Mouse (Mus musculus) liver, embryonic 16.5 days (tissue): ENCODE measurements at regions not wholly inside any gene's neighbourhood (a gene's known extent, or its start where the extent isn't known, plus 50 kb on each side); places are given as distances from the start of the nearest gene placed in this dataset.
"Not testable (repeated sequence)": the region's sequence is repeated elsewhere in the genome, so short reads cannot be mapped to it uniquely, and the experiment has no call there.

ENCODE experiments used
- ATAC-seq: fragments of 200-750 bp; cut with Nextera tagmentation; 2 replicates; pipeline ENCODE4 v1.8.0; 2017; ENCODE audit warnings: low read depth, mild to moderate bottlenecking, moderate number of reproducible peaks, moderate library complexity
- H3K27ac ChIP-seq: fragments of 300-500 bp; sonication (generic); 2 replicates; pipeline ENCODE4 v1.5.1; 2014; ENCODE audit warnings: mild to moderate bottlenecking, low read length
- H3K27me3 ChIP-seq: fragments of 300-500 bp; sonication (generic); 2 replicates; pipeline ENCODE4 v1.6.1; 2014; ENCODE audit warnings: low read depth, low read length, mixed read lengths; ENCODE audit not compliant: control insufficient read depth, insufficient read depth
- H3K36me3 ChIP-seq: fragments of 300-500 bp; sonication (generic); 2 replicates; pipeline ENCODE4 v1.6.1; 2014; ENCODE audit warnings: mild to moderate bottlenecking; ENCODE audit not compliant: control insufficient read depth, insufficient read depth
- H3K4me1 ChIP-seq: fragments of 300-500 bp; sonication (generic); 2 replicates; pipeline ENCODE4 v1.6.1; 2014; ENCODE audit warnings: low read depth, low read length, mixed read lengths; ENCODE audit not compliant: control insufficient read depth
- H3K4me2 ChIP-seq: fragments of 300-500 bp; sonication (generic); 2 replicates; pipeline ENCODE4 v1.6.1; 2014; ENCODE audit warnings: low read depth, low read length, mixed read lengths
- H3K4me3 ChIP-seq: fragments of 300-500 bp; sonication (generic); 2 replicates; pipeline ENCODE4 v1.5.1; 2014; ENCODE audit warnings: low read depth, mild to moderate bottlenecking, low read length
- H3K9ac ChIP-seq: fragments of 300-500 bp; sonication (generic); 2 replicates; pipeline ENCODE4 v1.6.1; 2014; ENCODE audit warnings: low read depth, low read length
- H3K9me3 ChIP-seq: fragments of 300-500 bp; sonication (generic); replicated peaks from 2 replicates; pipeline ENCODE4 v1.6.1; 2016; ENCODE audit warnings: low read length; ENCODE audit not compliant: control insufficient read depth
- WGBS: fragments of 180-500 bp; shearing (Covaris S2); extraction: QIAGEN DNeasy Blood & Tissue Kit; methylation state at CpG from one replicate; pipeline ENCODE4 v1.1.7; 2014; ENCODE audit not compliant: insufficient replicate concordance; 5-methylcytosine and 5-hydroxymethylcytosine counted together

- Histone ChIP-seq H3K9me3 (peaks cover 4% of the 10 kb centered on the region), H3K4me1 (no peaks in the 10 kb centered on the region)
- WGBS = 53% methylated on average over 2 of the region's 2 CpGs
These were observed 108.1 kb upstream of the Scaf8 start for GRCm38 (mm10) chr17:3006662-3007061.

GRCm38 (mm10) chr17:3007234-3007633 is 107.5 kb upstream of the Scaf8 start:
- H3K9me3 ChIP-seq = peaks cover 4% of the 10 kb centered on the region
- no peaks in the 10 kb centered on the region for H3K36me3 ChIP-seq
- no peak overlapping the region for H3K4me2 ChIP-seq
- H3K9ac ChIP-seq = no peak overlapping the region
- 60% methylated on average over 2 of the region's 2 CpGs for WGBS
- no peak overlapping the region for H3K4me3 ChIP-seq
- H3K27ac ChIP-seq = no peak overlapping the region
- H3K4me1 ChIP-seq = no peaks in the 10 kb centered on the region
- no peaks in the 10 kb centered on the region for H3K27me3 ChIP-seq
- no peak for ATAC-seq

More at GRCm38 (mm10) chr17:3006662-3007061, 108.1 kb upstream of the Scaf8 start:
- Histone ChIP-seq H3K36me3 (no peaks in the 10 kb centered on the region), H3K4me3 (no peak overlapping the region), H3K27me3 (no peaks in the 10 kb centered on the region), H3K9ac (no peak overlapping the region), H3K4me2 (no peak overlapping the region), H3K27ac (no peak overlapping the region)
- no peak for ATAC-seq

DNA sequence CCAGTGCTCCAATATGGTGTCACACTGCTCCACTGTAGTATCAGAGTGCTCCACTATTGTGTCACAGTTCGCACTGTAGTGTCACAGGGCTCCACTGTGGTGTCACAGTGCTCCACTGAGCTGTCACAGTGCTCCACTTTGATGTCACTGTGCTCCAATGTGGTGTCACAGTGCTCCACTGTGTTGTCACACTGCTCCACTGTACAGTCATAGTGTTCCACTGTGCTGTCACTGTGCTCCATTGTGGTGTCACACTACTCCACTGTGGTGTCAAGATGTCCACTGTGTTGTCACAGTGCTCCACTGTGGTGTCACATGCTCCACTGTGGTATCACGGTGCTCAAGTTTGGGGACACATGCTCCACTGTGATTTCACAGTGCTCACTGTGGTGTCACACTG is 104.8 kb upstream of the Scaf8 start:
- WGBS = 38% methylated on average over 2 of the region's 2 CpGs
- no peak overlapping the region for H3K27ac ChIP-seq

GRCm38 (mm10) chr17:3012045-3012444 is 102.7 kb upstream of the Scaf8 start:
- Histone ChIP-seq H3K4me2 (no peak overlapping the region), H3K9me3 (peaks cover 6% of the 10 kb centered on the region), H3K36me3 (no peaks in the 10 kb centered on the region), H3K27ac (no peak overlapping the region), H3K9ac (no peak overlapping the region), H3K4me3 (no peak overlapping the region), H3K4me1 (no peaks in the 10 kb centered on the region), H3K27me3 (no peaks in the 10 kb centered on the region)
- no peak for ATAC-seq
- 48% methylated on average over 1 of the region's 1 CpGs for WGBS

More for the DNA sequence above, 104.8 kb upstream of the Scaf8 start:
- Histone ChIP-seq H3K9ac (no peak overlapping the region), H3K4me3 (no peak overlapping the region), H3K27me3 (no peaks in the 10 kb centered on the region), H3K4me2 (no peak overlapping the region), H3K36me3 (no peaks in the 10 kb centered on the region), H3K9me3 (peaks cover 6% of the 10 kb centered on the region), H3K4me1 (no peaks in the 10 kb centered on the region)
- no peak; the same call in 1 of the 2 replicates for ATAC-seq

DNA sequence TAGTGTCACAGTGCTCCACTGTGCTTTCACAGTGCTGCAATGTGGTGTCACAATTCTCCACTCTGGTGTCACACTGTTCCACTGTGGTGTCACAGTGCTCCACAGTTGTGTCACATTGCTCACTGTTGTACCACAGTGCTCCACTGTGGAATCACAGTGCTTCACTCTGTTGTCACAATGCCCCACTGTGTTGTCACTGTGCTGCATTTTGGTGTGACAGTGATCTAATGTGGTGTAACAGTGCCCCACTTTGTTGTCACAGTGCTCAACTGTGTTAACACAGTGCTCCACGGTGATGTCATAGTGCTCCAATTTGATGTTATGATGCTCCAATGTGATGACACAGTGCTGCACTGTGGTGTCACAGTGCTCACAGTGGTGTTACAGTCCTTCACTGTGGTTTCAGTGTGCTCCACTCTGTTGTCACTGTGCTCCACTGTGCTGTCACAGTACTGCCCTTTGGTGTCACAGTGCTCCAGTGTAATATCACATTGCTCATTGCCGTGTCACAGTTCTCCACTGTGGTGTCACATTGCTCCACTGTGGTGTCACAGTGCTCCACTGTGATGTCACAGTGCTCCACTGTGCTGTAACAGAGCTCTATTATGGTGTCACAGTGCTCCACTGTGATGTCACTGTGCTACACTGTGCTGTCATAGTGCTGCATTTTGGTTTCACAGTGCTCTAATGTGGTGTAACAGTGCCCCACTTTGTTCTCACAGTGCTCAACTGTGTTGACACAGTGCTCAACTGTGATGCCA is 95.0 kb upstream of the Scaf8 start:
- H3K27ac ChIP-seq = no peak overlapping the region
- ATAC-seq = no peak
- no peak overlapping the region for H3K4me3 ChIP-seq
- H3K36me3 ChIP-seq = no peaks in the 10 kb centered on the region
- H3K27me3 ChIP-seq = no peaks in the 10 kb centered on the region
- peaks cover 1% of the 10 kb centered on the region for H3K9me3 ChIP-seq
- 59% methylated on average over 2 of the region's 2 CpGs for WGBS
- H3K4me2 ChIP-seq = no peak overlapping the region
- H3K4me1 ChIP-seq = no peaks in the 10 kb centered on the region
- H3K9ac ChIP-seq = no peak overlapping the region

DNA sequence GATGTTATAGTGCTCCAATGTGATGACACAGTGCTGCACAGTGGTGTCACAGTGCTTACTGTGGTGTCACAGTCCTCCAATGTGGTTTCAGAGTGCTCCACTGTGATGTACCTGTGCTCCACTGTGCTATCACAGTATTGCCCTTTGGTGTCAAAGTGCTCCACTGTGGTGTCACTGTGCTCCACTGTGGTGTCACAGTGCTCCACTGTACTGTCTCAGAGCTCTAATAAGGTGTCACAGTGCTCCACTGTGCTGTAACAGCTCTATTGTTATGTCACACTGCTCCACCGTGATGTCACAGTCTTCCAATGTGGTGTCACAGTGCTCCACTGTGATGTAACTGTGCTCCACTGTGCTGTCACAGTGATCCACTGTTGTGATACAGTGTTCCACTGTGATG is 94.4 kb upstream of the Scaf8 start:
- H3K4me1 ChIP-seq = no peaks in the 10 kb centered on the region
- H3K36me3 ChIP-seq = no peaks in the 10 kb centered on the region
- no peak overlapping the region for H3K4me3 ChIP-seq
- H3K27ac ChIP-seq = no peak overlapping the region
- H3K27me3 ChIP-seq = no peaks in the 10 kb centered on the region
- no peak overlapping the region for H3K9ac ChIP-seq
- ATAC-seq = peak; percentile 43
- no peak overlapping the region for H3K4me2 ChIP-seq
- H3K9me3 ChIP-seq = no peaks in the 10 kb centered on the region; the same call in 1 of the 2 replicates
- 66% methylated on average over 1 of the region's 1 CpGs for WGBS

- no peaks in the 10 kb centered on the region for H3K4me1 ChIP-seq
- ATAC-seq = no peak
- no peak overlapping the region for H3K4me2 ChIP-seq
- no peaks in the 10 kb centered on the region for H3K27me3 ChIP-seq
- H3K9me3 ChIP-seq = no peaks in the 10 kb centered on the region; the same call in 1 of the 2 replicates
- no peak overlapping the region for H3K9ac ChIP-seq
- no peaks in the 10 kb centered on the region for H3K36me3 ChIP-seq
- no peak overlapping the region for H3K4me3 ChIP-seq
- 64% methylated on average over 5 of the region's 5 CpGs for WGBS
- H3K27ac ChIP-seq = no peak overlapping the region
These were observed 92.4 kb upstream of the Scaf8 start for GRCm38 (mm10) chr17:3022245-3022935.

DNA sequence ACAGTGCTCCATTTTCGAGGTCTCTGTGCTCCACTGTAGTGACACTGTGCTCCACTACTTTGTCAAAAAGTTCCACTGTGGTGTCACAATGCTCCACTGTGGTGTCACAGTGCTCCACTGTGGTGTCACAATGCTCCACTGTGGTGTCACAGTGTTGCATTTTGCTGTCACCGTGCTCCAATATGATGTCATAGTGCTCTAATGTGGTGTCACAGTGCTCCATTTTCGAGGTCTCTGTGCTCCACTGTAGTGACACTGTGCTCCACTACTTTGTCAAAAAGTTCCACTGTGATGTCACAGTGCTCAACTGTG is 91.9 kb upstream of the Scaf8 start:
- 49% methylated on average over 2 of the region's 3 CpGs for WGBS
- H3K27me3 ChIP-seq, H3K9me3 ChIP-seq, H3K4me3 ChIP-seq, H3K9ac ChIP-seq, H3K4me2 ChIP-seq, H3K36me3 ChIP-seq, H3K27ac ChIP-seq, H3K4me1 ChIP-seq: not testable (repeated sequence)
- 0 out of 2 replicates have a peak, but pooled peaks have one; percentile 28 for ATAC-seq

DNA sequence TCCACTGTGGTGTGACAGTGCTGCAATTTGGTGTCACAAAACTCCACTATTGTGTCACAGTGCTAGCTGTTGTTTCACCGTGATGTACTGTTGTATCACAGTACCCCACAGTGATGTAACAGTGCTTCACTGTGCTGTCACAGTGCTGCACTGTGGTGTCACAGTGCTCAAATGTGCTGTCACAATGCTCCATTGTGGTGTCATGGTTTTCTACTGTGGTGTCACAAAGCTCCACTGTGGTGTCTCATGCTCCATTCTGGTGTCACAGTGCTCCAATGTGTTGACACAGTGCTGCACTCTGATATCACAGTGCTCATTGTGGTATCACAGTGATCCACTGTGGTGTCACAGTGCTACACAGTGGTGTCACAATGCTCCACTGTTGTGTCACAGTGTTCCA is 91.3 kb upstream of the Scaf8 start:
- no peaks in the 10 kb centered on the region for H3K27me3 ChIP-seq
- H3K4me1 ChIP-seq = no peaks in the 10 kb centered on the region
- no peak for ATAC-seq
- WGBS = 58% methylated on average over 1 of the region's 1 CpGs
- no peak overlapping the region for H3K9ac ChIP-seq
- H3K36me3 ChIP-seq = no peaks in the 10 kb centered on the region
- no peak overlapping the region for H3K27ac ChIP-seq
- no peak overlapping the region for H3K4me3 ChIP-seq
- no peak overlapping the region for H3K4me2 ChIP-seq
- H3K9me3 ChIP-seq = no peaks in the 10 kb centered on the region; the same call in 1 of the 2 replicates
